Mouse (Mus musculus): ENCODE data around the gene Arfgap2.

GRCm38 (mm10) chr2:91244557-91245228 lies 20.1 kb upstream of the Arfgap2 start:
- no peak for TF ChIP-seq MYOD1 (IDR thresholded peaks at IDR 0.05; ENCODE audit: control insufficient read depth in 1 of 3, insufficient read length in 2 of 3, low read depth in 2 of 3)
- TF ChIP-seq MYOG (IDR thresholded peaks at IDR 0.05; ENCODE audit: control insufficient read depth in 1 of 3, insufficient read depth in 1 of 3, insufficient read length in 2 of 3, low read depth in 2 of 3): no peak
- TF ChIP-seq POLR2A (IDR thresholded peaks at IDR 0.05; ENCODE audit: insufficient read length, low read depth): no peak
- TF ChIP-seq POLR2AphosphoS2 (IDR thresholded peaks at IDR 0.05; ENCODE audit: insufficient read length, low read depth): no peak
- no peak for TF ChIP-seq TCF12 (IDR thresholded peaks at IDR 0.05; ENCODE audit: insufficient read depth, poor library complexity, severe bottlenecking)
- TF ChIP-seq MAX (IDR thresholded peaks at IDR 0.05; ENCODE audit: low read depth): no peak
- TF ChIP-seq E2F4 (IDR thresholded peaks at IDR 0.05; ENCODE audit: insufficient read depth): no peak
- TF ChIP-seq USF1 (IDR thresholded peaks at IDR 0.05; ENCODE audit: low read depth): no peak
- no peak for TF ChIP-seq CEBPB (IDR thresholded peaks at IDR 0.05; ENCODE audit: insufficient read depth, poor library complexity, severe bottlenecking)
- no peak for TF ChIP-seq TCF3 (IDR thresholded peaks at IDR 0.05; ENCODE audit: insufficient read length, low read depth)
- no peak for TF ChIP-seq SRF (IDR thresholded peaks at IDR 0.05; ENCODE audit: control insufficient read depth, insufficient read length, low read depth)
